Mouse (Mus musculus) small intestine, adult 2 months (tissue): ENCODE measurements around the gene Usp29. TPM values are rescaled to one million over a fixed set of nuclear protein-coding genes. Genes with fewer than 3 reads are reported as not detected.
A peak's percentile ranks its signal among the peaks of the same experiment; 100 is the strongest.

Source experiments
- H3K27ac ChIP-seq: fragments of 200-500 bp; 2 replicates; pipeline ENCODE4 v1.5.1; 2012; ENCODE audit warnings: low read depth, low read length, control low read depth, inconsistent platforms; ENCODE audit not compliant: insufficient read depth
- H3K27me3 ChIP-seq: fragments of 200-500 bp; 2 replicates; pipeline ENCODE4 v1.6.1; 2012; ENCODE audit warnings: mild to moderate bottlenecking, moderate library complexity, low read length, inconsistent platforms; ENCODE audit not compliant: control insufficient read depth, insufficient read depth
- H3K36me3 ChIP-seq: fragments of 200-500 bp; 2 replicates; pipeline ENCODE4 v1.6.1; 2012; ENCODE audit warnings: mild to moderate bottlenecking, low read length, control low read depth, inconsistent platforms; ENCODE audit not compliant: control insufficient read depth, insufficient read depth
- H3K4me1 ChIP-seq: fragments of 200-500 bp; 2 replicates; pipeline ENCODE4 v1.6.1; 2012; ENCODE audit warnings: low read length, inconsistent platforms, mixed read lengths; ENCODE audit not compliant: control insufficient read depth, insufficient read depth, insufficient read length
- H3K4me3 ChIP-seq: fragments of 200-500 bp; 2 replicates; pipeline ENCODE4 v1.5.1; 2012; ENCODE audit warnings: low read depth, mild to moderate bottlenecking, control low read depth, inconsistent platforms, low read length, moderate library complexity
- CTCF ChIP-seq: fragments of 200-500 bp; IDR thresholded peaks from 2 replicates; pipeline ENCODE4 v1.5.1; 2012; ENCODE audit warnings: low read depth, mild to moderate bottlenecking, control low read depth, inconsistent platforms, low read length, moderate library complexity, mixed read lengths; ENCODE audit not compliant: insufficient replicate concordance, insufficient read length; ENCODE audit errors: extremely low read depth
- POLR2A ChIP-seq: fragments of 200-500 bp; IDR thresholded peaks from 2 replicates; pipeline ENCODE4 v1.6.1; 2012; ENCODE audit warnings: low read depth, mild to moderate bottlenecking, control low read depth, inconsistent platforms, low read length, moderate library complexity
- WGBS: fragments of 180-500 bp; shearing (Covaris S2); methylation state at CpG from one replicate; pipeline ENCODE4 v1.1.7; 2018; 5-methylcytosine and 5-hydroxymethylcytosine counted together
- polyA plus RNA-seq: library from polyadenylated mRNA; depleted of rRNA; stranded (reverse); fragments of >200 nt; gene quantifications from 2 replicates; pipeline ENCODE4 v1.2.3, GENCODE M21; 2012

The Usp29 gene
- polyA plus RNA-seq, 1 experiment, result 0.09 TPM

- WGBS, result 71% methylated on average over 1 of the region's 1 CpGs
- TF ChIP-seq CTCF, result no peak
- Histone ChIP-seq H3K36me3 (no peaks in the 10 kb centered on the region), H3K27me3 (no peaks in the 10 kb centered on the region), H3K4me3 (no peak overlapping the region), H3K27ac (no peak overlapping the region), H3K4me1 (no peaks in the 10 kb centered on the region)
Observed at GRCm38 (mm10) chr7:6919131-6919870, 188.9 kb downstream of the Usp29 start.

- Histone ChIP-seq H3K27ac (no peak overlapping the region), H3K27me3 (no peaks in the 10 kb centered on the region), H3K4me1 (no peaks in the 10 kb centered on the region), H3K4me3 (no peak overlapping the region), H3K36me3 (no peaks in the 10 kb centered on the region)
- no peak for TF ChIP-seq CTCF
- TF ChIP-seq POLR2A, result no peak
- 94% methylated on average over 3 of the region's 3 CpGs for WGBS
Observed at GRCm38 (mm10) chr7:6923515-6923914, 193.1 kb downstream of the Usp29 start.

GRCm38 (mm10) chr7:6925926-6926730 lies 195.8 kb downstream of the Usp29 start:
- WGBS, result 76% methylated on average over 7 of the region's 7 CpGs
- TF ChIP-seq CTCF (no peak), POLR2A (no peak)

GRCm38 (mm10) chr7:6926731-6926995 lies 196.3 kb downstream of the Usp29 start:
- TF ChIP-seq POLR2A, result no peak
- TF ChIP-seq CTCF, result no peak
- Histone ChIP-seq H3K36me3 (no peaks in the 10 kb centered on the region), H3K27me3 (no peaks in the 10 kb centered on the region), H3K4me3 (no peak overlapping the region), H3K4me1 (no peaks in the 10 kb centered on the region), H3K27ac (no peak overlapping the region)
- WGBS, result 86% methylated on average over 4 of the region's 4 CpGs

More at GRCm38 (mm10) chr7:6925926-6926730, 195.8 kb downstream of the Usp29 start:
- Histone ChIP-seq H3K4me1 (no peaks in the 10 kb centered on the region), H3K27ac (no peak overlapping the region), H3K4me3 (no peak overlapping the region), H3K36me3 (no peaks in the 10 kb centered on the region), H3K27me3 (no peaks in the 10 kb centered on the region)

- H3K27ac ChIP-seq, result no peak overlapping the region
- WGBS, result 69% methylated on average over 2 of the region's 2 CpGs
- no peaks in the 10 kb centered on the region for H3K36me3 ChIP-seq
- TF ChIP-seq POLR2A (no peak), CTCF (no peak)
- H3K4me1 ChIP-seq, result no peaks in the 10 kb centered on the region
- H3K27me3 ChIP-seq, result no peaks in the 10 kb centered on the region
- H3K4me3 ChIP-seq, result no peak overlapping the region
Observed at GRCm38 (mm10) chr7:6929286-6929685, 198.9 kb downstream of the Usp29 start.

- no peak for TF ChIP-seq POLR2A
- TF ChIP-seq CTCF, result no peak
- WGBS, result 15% methylated on average over 5 of the region's 5 CpGs
- no peaks in the 10 kb centered on the region for H3K4me1 ChIP-seq
- no peaks in the 10 kb centered on the region for H3K27me3 ChIP-seq
- H3K36me3 ChIP-seq, result no peaks in the 10 kb centered on the region
- H3K27ac ChIP-seq, result no peak overlapping the region
- no peak overlapping the region for H3K4me3 ChIP-seq
Observed at GRCm38 (mm10) chr7:6934741-6935140, 204.4 kb downstream of the Usp29 start.

GRCm38 (mm10) chr7:6937040-6937439 lies 206.7 kb downstream of the Usp29 start:
- no peaks in the 10 kb centered on the region for H3K36me3 ChIP-seq
- WGBS, result 27% methylated on average over 11 of the region's 11 CpGs
- H3K27me3 ChIP-seq, result no peaks in the 10 kb centered on the region
- H3K4me1 ChIP-seq, result no peaks in the 10 kb centered on the region
- TF ChIP-seq POLR2A (no peak), CTCF (peak; percentile 68; the same call in 1 of the 2 replicates)
- no peak overlapping the region for H3K4me3 ChIP-seq
- no peak overlapping the region for H3K27ac ChIP-seq
